In the genomic region with DNA sequence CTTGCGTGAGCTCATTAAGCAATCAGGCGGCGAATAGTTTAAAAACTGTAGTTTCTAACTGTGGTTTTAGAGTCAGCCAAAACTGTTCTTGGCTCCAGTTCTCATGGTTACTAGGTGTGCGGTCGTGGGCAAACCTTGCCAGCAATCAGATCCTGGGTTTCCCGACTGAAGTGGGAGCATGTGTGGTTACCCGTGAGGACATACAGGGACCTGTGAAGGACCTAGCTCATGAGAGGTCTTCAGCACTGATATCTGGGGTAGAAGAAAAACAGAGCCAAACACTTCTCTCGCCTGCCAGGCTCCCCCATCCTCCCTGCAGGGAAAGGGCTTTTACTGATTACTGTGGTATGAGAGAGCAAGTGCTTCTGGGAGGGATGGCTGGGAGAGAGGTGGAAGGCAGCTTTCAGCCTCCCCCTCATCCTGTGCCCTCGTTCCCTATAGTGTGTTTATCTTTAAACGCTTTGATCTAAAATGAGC, we compare ENCODE assay signal across 12 mouse cellular contexts.
DNase-seq lines count a peak whose midpoint lies in the region; ATAC-seq lines count a peak whose summit lies in the region.
"Had no signal": no experiment of that assay in that cellular context is flagged by ENCODE, and none has a peak within 500 bp of the region (broad histone marks: within the 10 kb centered on the region; RNA-seq: fewer than 3 reads in every experiment).

No protein-coding gene starts in this region.

- H3K9me3 ChIP-seq in kidney, embryonic 15.5 days (replicated peaks), result no peaks in the 10 kb centered on the region
- H3K9me3 ChIP-seq in kidney, embryonic 14.5 days (ENCODE audit: control insufficient read depth, low read length), result no peaks in the 10 kb centered on the region
- H3K9me3 ChIP-seq in embryonic facial prominence, embryonic 10.5 days, result no peaks in the 10 kb centered on the region
- no peaks in the 10 kb centered on the region for H3K9me3 ChIP-seq in heart, embryonic 13.5 days
- H3K9me3 ChIP-seq in forebrain, embryonic 12.5 days, result no peaks in the 10 kb centered on the region

- H3K27me3 ChIP-seq in kidney, embryonic 15.5 days, result no peaks in the 10 kb centered on the region
- H3K27me3 ChIP-seq in kidney, embryonic 14.5 days (ENCODE audit: control insufficient read depth, insufficient read depth, low read length), result no peaks in the 10 kb centered on the region
- no peaks in the 10 kb centered on the region for H3K27me3 ChIP-seq in embryonic facial prominence, embryonic 10.5 days (replicated peaks; ENCODE audit: low read depth, poor library complexity, severe bottlenecking)
- H3K27me3 ChIP-seq in heart, embryonic 13.5 days (replicated peaks), result no peaks in the 10 kb centered on the region
- H3K27me3 ChIP-seq in forebrain, embryonic 12.5 days, result no peaks in the 10 kb centered on the region

- peak overlapping the region; percentile 18; the same call in 1 of the 2 replicates for H3K27ac ChIP-seq in kidney, embryonic 15.5 days
- H3K27ac ChIP-seq in kidney, embryonic 14.5 days (ENCODE audit: low read depth, low read length), result no peak overlapping the region
- peak overlapping the region; percentile 14; the same call in 1 of the 2 replicates for H3K27ac ChIP-seq in embryonic facial prominence, embryonic 10.5 days (replicated peaks)
- H3K27ac ChIP-seq in heart, embryonic 13.5 days (replicated peaks), result peak overlapping the region; percentile 85
- no peak overlapping the region for H3K27ac ChIP-seq in forebrain, embryonic 12.5 days
- H3K27ac ChIP-seq: liver, embryonic 14.5 days had no signal

- no peak overlapping the region for H3K9ac ChIP-seq in kidney, embryonic 15.5 days
- H3K9ac ChIP-seq in kidney, embryonic 14.5 days (ENCODE audit: low read depth, low read length), result no peak overlapping the region
- no peak overlapping the region for H3K9ac ChIP-seq in heart, embryonic 13.5 days
- no peak overlapping the region for H3K9ac ChIP-seq in forebrain, embryonic 12.5 days
- H3K9ac ChIP-seq: liver, embryonic 14.5 days had no signal

- no peak overlapping the region for H3K4me2 ChIP-seq in kidney, embryonic 15.5 days
- no peak overlapping the region for H3K4me2 ChIP-seq in kidney, embryonic 14.5 days (replicated peaks; ENCODE audit: low read depth, low read length)
- H3K4me2 ChIP-seq in heart, embryonic 13.5 days, result peak overlapping the region; percentile 51
- H3K4me2 ChIP-seq in forebrain, embryonic 12.5 days, result no peak overlapping the region

- no peak overlapping the region for H3K4me3 ChIP-seq in kidney, embryonic 15.5 days (replicated peaks)
- no peak overlapping the region for H3K4me3 ChIP-seq in kidney, embryonic 14.5 days (ENCODE audit: low read length)
- H3K4me3 ChIP-seq in embryonic facial prominence, embryonic 10.5 days, result no peak overlapping the region
- no peak overlapping the region for H3K4me3 ChIP-seq in heart, embryonic 13.5 days
- no peak overlapping the region for H3K4me3 ChIP-seq in forebrain, embryonic 12.5 days (replicated peaks)

- WGBS in kidney, embryonic 15.5 days, result 44% methylated on average over 10 of the region's 10 CpGs
- WGBS in kidney, embryonic 14.5 days, result 54% methylated on average over 10 of the region's 10 CpGs
- WGBS in embryonic facial prominence, embryonic 10.5 days, result 76% methylated on average over 10 of the region's 10 CpGs
- WGBS in heart, embryonic 13.5 days, result 22% methylated on average over 10 of the region's 10 CpGs
- WGBS in forebrain, embryonic 12.5 days, result 84% methylated on average over 10 of the region's 10 CpGs

- H3K4me1 ChIP-seq in kidney, embryonic 15.5 days, result peaks cover 9% of the 10 kb centered on the region
- no peaks in the 10 kb centered on the region for H3K4me1 ChIP-seq in kidney, embryonic 14.5 days (ENCODE audit: control insufficient read depth, insufficient read depth, low read length)
- 0 out of 2 replicates have a peak, but pooled peaks cover 5% of the 10 kb centered on the region for H3K4me1 ChIP-seq in embryonic facial prominence, embryonic 10.5 days
- H3K4me1 ChIP-seq in heart, embryonic 13.5 days, result peaks cover 24% of the 10 kb centered on the region
- H3K4me1 ChIP-seq in forebrain, embryonic 12.5 days, result no peaks in the 10 kb centered on the region

- H3K36me3 ChIP-seq in kidney, embryonic 15.5 days, result no peaks in the 10 kb centered on the region
- no peaks in the 10 kb centered on the region for H3K36me3 ChIP-seq in kidney, embryonic 14.5 days (ENCODE audit: control insufficient read depth, insufficient read depth, low read length)
- no peaks in the 10 kb centered on the region for H3K36me3 ChIP-seq in embryonic facial prominence, embryonic 10.5 days (replicated peaks)
- H3K36me3 ChIP-seq in heart, embryonic 13.5 days, result no peaks in the 10 kb centered on the region
- no peaks in the 10 kb centered on the region for H3K36me3 ChIP-seq in forebrain, embryonic 12.5 days (replicated peaks)

- ATAC-seq in kidney, embryonic 15.5 days (replicated peaks; ENCODE audit: low FRiP score), result peak; percentile 60; the same call in 1 of the 2 replicates
- no peak for ATAC-seq in kidney, embryonic 14.5 days (ENCODE audit: low FRiP score, low TSS enrichment)
- peak; percentile 80 for ATAC-seq in heart, embryonic 13.5 days (ENCODE audit: extremely low read depth, insufficient number of reproducible peaks, low FRiP score, low TSS enrichment)
- ATAC-seq in forebrain, embryonic 12.5 days (ENCODE audit: low FRiP score), result no peak
- ATAC-seq: forebrain, embryonic 14.5 days; inflammation-experienced regulatory T-cells, adult 6 months had no signal

- DNase-seq in embryonic facial prominence, embryonic 10.5 days (ENCODE audit: low spot score), result no peak
- peak; percentile 13 for DNase-seq in ovary, postnatal 14 days (ENCODE audit: low spot score)
- DNase-seq in thymus, postnatal 10 days (ENCODE audit: low spot score in 2 of 2), result no peak
- DNase-seq: layer of hippocampus, postnatal 36 days; midbrain, embryonic 14.5 days had no signal

Comparison
In these comparisons a context has a peak if more than half of its experiments do, and no peak if none do; other contexts are left out.
1. ATAC-seq: peak in kidney, embryonic 15.5 days (single experiment) and heart, embryonic 13.5 days (single experiment); none in kidney, embryonic 14.5 days (single experiment) and forebrain, embryonic 12.5 days (single experiment).
2. H3K27ac ChIP-seq: peak in kidney, embryonic 15.5 days (single experiment), embryonic facial prominence, embryonic 10.5 days (single experiment) and heart, embryonic 13.5 days (single experiment); none in kidney, embryonic 14.5 days (single experiment) and forebrain, embryonic 12.5 days (single experiment).